Mouse (Mus musculus): ENCODE measurements around the gene Cldn13. TPM values are rescaled to one million over a fixed set of nuclear protein-coding genes. Genes with fewer than 3 reads are reported as not detected.

Gene Cldn13
- polyA plus RNA-seq, 1 experiment from 2014 or later = 1.0 TPM

GRCm38 (mm10) chr5:134932903-134933276 lies 17.6 kb upstream of the Cldn13 start:
- H3K9me3 ChIP-seq (ENCODE audit: control insufficient read depth, low read depth, low read length) = no peaks in the 10 kb centered on the region
- H3K36me3 ChIP-seq (ENCODE audit: control insufficient read depth, insufficient read depth, low read length) = no peaks in the 10 kb centered on the region
- no peak for ATAC-seq (ENCODE audit: insufficient number of reproducible peaks, insufficient read depth, low FRiP score, low read depth)
- no peak overlapping the region; the same call in 1 of the 2 replicates for H3K27ac ChIP-seq (ENCODE audit: low read length)
- H3K4me2 ChIP-seq (replicated peaks; ENCODE audit: low read depth, low read length) = peak overlapping the region; percentile 68
- peak overlapping the region; percentile 71 for H3K4me3 ChIP-seq (ENCODE audit: low read depth, low read length)
- H3K27me3 ChIP-seq (ENCODE audit: control insufficient read depth, insufficient read depth, low read length) = no peaks in the 10 kb centered on the region
- 44% methylated on average over 9 of the region's 9 CpGs for WGBS
- no peaks in the 10 kb centered on the region; the same call in 1 of the 2 replicates for H3K4me1 ChIP-seq (ENCODE audit: control insufficient read depth, insufficient read depth, low read length)
- peak overlapping the region; percentile 43; the same call in 1 of the 2 replicates for H3K9ac ChIP-seq (replicated peaks; ENCODE audit: low read depth, low read length)

GRCm38 (mm10) chr5:134932179-134932902 lies 17.0 kb upstream of the Cldn13 start, which contains the start of gene Mettl27:
Gene Mettl27 (plus strand): TSS chr5:134932368.
- Histone ChIP-seq H3K4me2 (replicated peaks; ENCODE audit: low read depth, low read length) (peak within 1 kb of the TSS; percentile 68), H3K4me3 (ENCODE audit: low read depth, low read length) (peak within 1 kb of the TSS; percentile 71), H3K36me3 (ENCODE audit: control insufficient read depth, insufficient read depth, low read length) (no peaks in the 10 kb centered on the region), H3K9me3 (ENCODE audit: control insufficient read depth, low read depth, low read length) (no peaks in the 10 kb centered on the region), H3K4me1 (ENCODE audit: control insufficient read depth, insufficient read depth, low read length) (no peaks in the 10 kb centered on the region; the same call in 1 of the 2 replicates), H3K27ac (ENCODE audit: low read length) (peak within 1 kb of the TSS; percentile 73), H3K27me3 (ENCODE audit: control insufficient read depth, insufficient read depth, low read length) (no peaks in the 10 kb centered on the region), H3K9ac (replicated peaks; ENCODE audit: low read depth, low read length) (peak within 1 kb of the TSS; percentile 43)
- ATAC-seq (ENCODE audit: insufficient number of reproducible peaks, insufficient read depth, low FRiP score, low read depth) = peak; percentile 95
- under 1% methylated on average over 40 of the region's 41 CpGs for WGBS

- Histone ChIP-seq H3K4me1 (ENCODE audit: control insufficient read depth, insufficient read depth, low read length) (no peaks in the 10 kb centered on the region; the same call in 1 of the 2 replicates), H3K9ac (replicated peaks; ENCODE audit: low read depth, low read length) (no peak overlapping the region), H3K36me3 (ENCODE audit: control insufficient read depth, insufficient read depth, low read length) (no peaks in the 10 kb centered on the region), H3K4me2 (replicated peaks; ENCODE audit: low read depth, low read length) (no peak overlapping the region), H3K27me3 (ENCODE audit: control insufficient read depth, insufficient read depth, low read length) (no peaks in the 10 kb centered on the region), H3K27ac (ENCODE audit: low read length) (no peak overlapping the region), H3K4me3 (ENCODE audit: low read depth, low read length) (no peak overlapping the region), H3K9me3 (ENCODE audit: control insufficient read depth, low read depth, low read length) (no peaks in the 10 kb centered on the region)
- WGBS = 88% methylated on average over 2 of the region's 2 CpGs
- ATAC-seq (ENCODE audit: insufficient number of reproducible peaks, insufficient read depth, low FRiP score, low read depth) = no peak
Observed at GRCm38 (mm10) chr5:134929988-134930387, 14.7 kb upstream of the Cldn13 start.

- H3K9ac ChIP-seq (replicated peaks; ENCODE audit: low read depth, low read length) = no peak overlapping the region
- WGBS = 70% methylated on average over 4 of the region's 4 CpGs
- H3K4me1 ChIP-seq (ENCODE audit: control insufficient read depth, insufficient read depth, low read length) = no peaks in the 10 kb centered on the region
- no peaks in the 10 kb centered on the region for H3K27me3 ChIP-seq (ENCODE audit: control insufficient read depth, insufficient read depth, low read length)
- no peak overlapping the region for H3K4me3 ChIP-seq (ENCODE audit: low read depth, low read length)
- no peaks in the 10 kb centered on the region for H3K36me3 ChIP-seq (ENCODE audit: control insufficient read depth, insufficient read depth, low read length)
- H3K9me3 ChIP-seq (ENCODE audit: control insufficient read depth, low read depth, low read length) = no peaks in the 10 kb centered on the region
- no peak overlapping the region for H3K27ac ChIP-seq (ENCODE audit: low read length)
- no peak for ATAC-seq (ENCODE audit: insufficient number of reproducible peaks, insufficient read depth, low FRiP score, low read depth)
- no peak overlapping the region for H3K4me2 ChIP-seq (replicated peaks; ENCODE audit: low read depth, low read length)
Observed at GRCm38 (mm10) chr5:134926726-134927125, 11.4 kb upstream of the Cldn13 start.

GRCm38 (mm10) chr5:134923141-134923540 lies 7.8 kb upstream of the Cldn13 start:
- no peak overlapping the region for H3K27ac ChIP-seq (ENCODE audit: low read length)
- H3K36me3 ChIP-seq (ENCODE audit: control insufficient read depth, insufficient read depth, low read length) = no peaks in the 10 kb centered on the region
- no peak for ATAC-seq (ENCODE audit: insufficient number of reproducible peaks, insufficient read depth, low FRiP score, low read depth)
- no peaks in the 10 kb centered on the region for H3K27me3 ChIP-seq (ENCODE audit: control insufficient read depth, insufficient read depth, low read length)
- no peak overlapping the region for H3K4me3 ChIP-seq (ENCODE audit: low read depth, low read length)
- H3K9me3 ChIP-seq (ENCODE audit: control insufficient read depth, low read depth, low read length) = no peaks in the 10 kb centered on the region
- H3K4me2 ChIP-seq (replicated peaks; ENCODE audit: low read depth, low read length) = no peak overlapping the region
- no peak overlapping the region for H3K9ac ChIP-seq (replicated peaks; ENCODE audit: low read depth, low read length)
- 67% methylated on average over 6 of the region's 6 CpGs for WGBS
- no peaks in the 10 kb centered on the region for H3K4me1 ChIP-seq (ENCODE audit: control insufficient read depth, insufficient read depth, low read length)

- H3K4me3 ChIP-seq (ENCODE audit: low read depth, low read length) = no peak overlapping the region
Observed at GRCm38 (mm10) chr5:134921106-134921505, 5.8 kb upstream of the Cldn13 start.

GRCm38 (mm10) chr5:134920106-134920687 lies 4.9 kb upstream of the Cldn13 start:
- WGBS = 75% methylated on average over 6 of the region's 6 CpGs
- Histone ChIP-seq H3K9ac (replicated peaks; ENCODE audit: low read depth, low read length) (no peak overlapping the region), H3K36me3 (ENCODE audit: control insufficient read depth, insufficient read depth, low read length) (no peaks in the 10 kb centered on the region), H3K27me3 (ENCODE audit: control insufficient read depth, insufficient read depth, low read length) (no peaks in the 10 kb centered on the region), H3K4me2 (replicated peaks; ENCODE audit: low read depth, low read length) (no peak overlapping the region), H3K27ac (ENCODE audit: low read length) (no peak overlapping the region), H3K4me3 (ENCODE audit: low read depth, low read length) (no peak overlapping the region), H3K9me3 (ENCODE audit: control insufficient read depth, low read depth, low read length) (no peaks in the 10 kb centered on the region), H3K4me1 (ENCODE audit: control insufficient read depth, insufficient read depth, low read length) (no peaks in the 10 kb centered on the region)
- ATAC-seq (ENCODE audit: insufficient number of reproducible peaks, insufficient read depth, low FRiP score, low read depth) = no peak

More at GRCm38 (mm10) chr5:134921106-134921505, 5.8 kb upstream of the Cldn13 start:
- no peak overlapping the region for H3K9ac ChIP-seq (replicated peaks; ENCODE audit: low read depth, low read length)
- no peak overlapping the region for H3K27ac ChIP-seq (ENCODE audit: low read length)
- H3K9me3 ChIP-seq (ENCODE audit: control insufficient read depth, low read depth, low read length) = no peaks in the 10 kb centered on the region
- H3K4me2 ChIP-seq (replicated peaks; ENCODE audit: low read depth, low read length) = no peak overlapping the region
- ATAC-seq (ENCODE audit: insufficient number of reproducible peaks, insufficient read depth, low FRiP score, low read depth) = no peak
- H3K36me3 ChIP-seq (ENCODE audit: control insufficient read depth, insufficient read depth, low read length) = no peaks in the 10 kb centered on the region
- no peaks in the 10 kb centered on the region for H3K27me3 ChIP-seq (ENCODE audit: control insufficient read depth, insufficient read depth, low read length)
- WGBS = 86% methylated on average over 8 of the region's 8 CpGs
- no peaks in the 10 kb centered on the region for H3K4me1 ChIP-seq (ENCODE audit: control insufficient read depth, insufficient read depth, low read length)

GRCm38 (mm10) chr5:134919097-134919496 lies 3.8 kb upstream of the Cldn13 start:
- Histone ChIP-seq H3K4me3 (ENCODE audit: low read depth, low read length) (no peak overlapping the region), H3K9ac (replicated peaks; ENCODE audit: low read depth, low read length) (no peak overlapping the region), H3K27me3 (ENCODE audit: control insufficient read depth, insufficient read depth, low read length) (no peaks in the 10 kb centered on the region), H3K36me3 (ENCODE audit: control insufficient read depth, insufficient read depth, low read length) (no peaks in the 10 kb centered on the region), H3K4me1 (ENCODE audit: control insufficient read depth, insufficient read depth, low read length) (no peaks in the 10 kb centered on the region), H3K27ac (ENCODE audit: low read length) (no peak overlapping the region), H3K9me3 (ENCODE audit: control insufficient read depth, low read depth, low read length) (no peaks in the 10 kb centered on the region), H3K4me2 (replicated peaks; ENCODE audit: low read depth, low read length) (no peak overlapping the region)
- WGBS = 83% methylated on average over 3 of the region's 3 CpGs
- peak; percentile 87; the same call in 1 of the 2 replicates for ATAC-seq (ENCODE audit: insufficient number of reproducible peaks, insufficient read depth, low FRiP score, low read depth)
